Mouse (Mus musculus) erythroblast, adult 5-6 weeks (primary cell): ENCODE measurements around the gene Gm8906. TPM values are rescaled to one million over a fixed set of nuclear protein-coding genes. Genes with fewer than 3 reads are reported as not detected.
"Not testable (repeated sequence)": the region's sequence is repeated elsewhere in the genome, so short reads cannot be mapped to it uniquely, and the experiment has no call there.

Experiments used
- ATAC-seq: replicated peaks from 2 replicates; pipeline ENCODE4 v1.8.0; 2016; ENCODE audit warnings: moderate number of reproducible peaks, mild to moderate bottlenecking, moderate TSS enrichment, inconsistent platforms; ENCODE audit not compliant: poor library complexity, low FRiP score, severe bottlenecking
- total RNA-seq, 2 experiments: library from RNA; stranded (forward) in 1 of 2; stranded (reverse) in 1 of 2; fragments of 150-400 nt in 1 of 2; fragments of 200-764, 138-1000 nt in 1 of 2; gene quantifications; 2 replicates each; pipeline versions ENCODE4 v1.2.3 to v1.2.4; 2015 to 2017; ENCODE audit warnings: low replicate concordance in 2 of 2

The Gm8906 gene
- total RNA-seq (2015; ENCODE audit: low replicate concordance) (not detected in 2 replicates), total RNA-seq (2017; ENCODE audit: low replicate concordance) (not detected in 2 replicates)

GRCm38 (mm10) chr5:11502385-11502784 lies at the start of gene Gm8906:
TSS of gene Gm8906 (plus strand) at chr5:11502685.
- ATAC-seq: not testable (repeated sequence)

Other genes with a start within 250 kb of the Gm8906 start
- gene Gm8890, start 246.7 kb upstream of the Gm8906 start, total RNA-seq (2015; ENCODE audit: low replicate concordance): not detected in 2 replicates
- not detected in 2 replicates for gene Gm8890, start 246.7 kb upstream of the Gm8906 start, total RNA-seq (2017; ENCODE audit: low replicate concordance)
- not detected in 2 replicates for gene Speer1, start 161.2 kb upstream of the Gm8906 start, total RNA-seq (2015; ENCODE audit: low replicate concordance)
- not detected in 2 replicates for gene Speer1, start 161.2 kb upstream of the Gm8906 start, total RNA-seq (2017; ENCODE audit: low replicate concordance)
- gene Gm8897, start 86.3 kb upstream of the Gm8906 start, total RNA-seq (2015; ENCODE audit: low replicate concordance): not detected in 2 replicates
- not detected in 2 replicates for gene Gm8897, start 86.3 kb upstream of the Gm8906 start, total RNA-seq (2017; ENCODE audit: low replicate concordance)
- gene Gm6460, start 92.2 kb downstream of the Gm8906 start, total RNA-seq (2015; ENCODE audit: low replicate concordance): not detected in 2 replicates
- gene Gm6460, start 92.2 kb downstream of the Gm8906 start, total RNA-seq (2017; ENCODE audit: low replicate concordance): not detected in 2 replicates
- gene Gm8922, start 179.3 kb downstream of the Gm8906 start, total RNA-seq (2015; ENCODE audit: low replicate concordance): not detected in 2 replicates
- gene Gm8922, start 179.3 kb downstream of the Gm8906 start, total RNA-seq (2017; ENCODE audit: low replicate concordance): not detected in 2 replicates